Mouse (Mus musculus): ENCODE data around the gene Cdk8.

Gene Cdk8

GRCm38 (mm10) chr5:146330031-146330764 is 99.2 kb downstream of the Cdk8 start:
- DNase-seq, result peak; percentile 69 to 77

GRCm38 (mm10) chr5:146330765-146331115 is 99.7 kb downstream of the Cdk8 start:
- no peak for DNase-seq

- DNase-seq, result no peak
Measured at GRCm38 (mm10) chr5:146331131-146331530, 100.1 kb downstream of the Cdk8 start.

GRCm38 (mm10) chr5:146332541-146332940 is 101.5 kb downstream of the Cdk8 start:
- DNase-seq, result no peak

GRCm38 (mm10) chr5:146334410-146334809 is 103.4 kb downstream of the Cdk8 start:
- DNase-seq, result no peak

- DNase-seq, result no peak
Measured at GRCm38 (mm10) chr5:146338064-146338463, 107.0 kb downstream of the Cdk8 start.

- no peak for DNase-seq
Measured at GRCm38 (mm10) chr5:146340037-146340436, 109.0 kb downstream of the Cdk8 start.

- DNase-seq, result no peak
Measured at GRCm38 (mm10) chr5:146344911-146345686, 114.1 kb downstream of the Cdk8 start.

GRCm38 (mm10) chr5:146347081-146347480 is 116.1 kb downstream of the Cdk8 start:
- DNase-seq, result no peak

GRCm38 (mm10) chr5:146349183-146349582 is 118.2 kb downstream of the Cdk8 start:
- no peak for DNase-seq

- DNase-seq, result peak in 1 of 2 experiments; percentile 18
Measured at GRCm38 (mm10) chr5:146350784-146351183, 119.8 kb downstream of the Cdk8 start.

GRCm38 (mm10) chr5:146352006-146352405 is 121.0 kb downstream of the Cdk8 start:
- no peak for DNase-seq

All from kidney, postnatal 4 days (tissue).